Mouse (Mus musculus) hematopoietic stem cell, adult 5-6 weeks (primary cell): ENCODE results near the gene Mcts2. TPM values are rescaled to one million over a fixed set of nuclear protein-coding genes. Genes with fewer than 3 reads are reported as not detected.
"Not testable (repeated sequence)": the region's sequence is repeated elsewhere in the genome, so short reads cannot be mapped to it uniquely, and the experiment has no call there.

Experiments used
- ATAC-seq, 2 experiments: fragments of 125-278 bp in 1 of 2; replicated peaks in 1 of 2; 2 replicates each; pipeline ENCODE4 v1.8.0; 2016 to 2017; ENCODE audit warnings: inconsistent platforms in 2 of 2, mild to moderate bottlenecking in 2 of 2, moderate number of reproducible peaks in 2 of 2, low read depth in 1 of 2, moderate TSS enrichment in 1 of 2; ENCODE audit not compliant: low FRiP score in 2 of 2, poor library complexity in 2 of 2, severe bottlenecking in 2 of 2, insufficient read depth in 1 of 2, low TSS enrichment in 1 of 2
- total RNA-seq: library from RNA; stranded (forward); fragments of 172-1452, 232-1000 nt; gene quantifications from 2 replicates; pipeline ENCODE4 v1.2.3, GENCODE M21; 2017

Gene Mcts2
- total RNA-seq, result 15.0 and 19.1 TPM in 2 replicates

DNA sequence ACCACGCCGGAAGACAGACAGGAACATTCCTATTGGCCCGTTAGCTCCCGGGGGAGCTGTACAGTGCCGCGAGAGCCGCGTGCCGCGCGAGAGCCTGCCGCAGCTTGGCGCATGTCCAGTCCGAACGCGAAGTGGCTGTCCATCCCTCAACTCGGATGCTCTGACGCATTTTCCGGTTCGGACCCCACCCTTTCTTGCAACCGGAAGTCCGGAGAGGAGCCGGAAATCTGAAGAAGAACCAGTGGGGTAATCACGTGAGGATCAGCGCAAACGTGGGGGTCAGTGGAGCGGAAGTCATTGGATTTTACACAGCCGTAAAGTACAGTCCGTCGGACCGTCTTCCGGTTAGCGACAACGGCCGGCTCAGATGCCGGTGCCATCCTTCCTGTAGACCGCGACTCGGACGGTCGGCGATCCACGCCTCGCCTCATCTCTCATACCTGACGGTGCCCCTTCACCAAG, at the start of gene Mcts2:
Gene Mcts2, plus strand, starts transcription at position 230 of the 462 bp plus-strand sequence.
- ATAC-seq, result no peak

GRCm38 (mm10) chr2:152637381-152637780, 49.5 kb upstream of the Mcts2 start:
- ATAC-seq, result no peak

- no peak for ATAC-seq
These were observed 48.0 kb upstream of the Mcts2 start for GRCm38 (mm10) chr2:152638865-152639264.

DNA sequence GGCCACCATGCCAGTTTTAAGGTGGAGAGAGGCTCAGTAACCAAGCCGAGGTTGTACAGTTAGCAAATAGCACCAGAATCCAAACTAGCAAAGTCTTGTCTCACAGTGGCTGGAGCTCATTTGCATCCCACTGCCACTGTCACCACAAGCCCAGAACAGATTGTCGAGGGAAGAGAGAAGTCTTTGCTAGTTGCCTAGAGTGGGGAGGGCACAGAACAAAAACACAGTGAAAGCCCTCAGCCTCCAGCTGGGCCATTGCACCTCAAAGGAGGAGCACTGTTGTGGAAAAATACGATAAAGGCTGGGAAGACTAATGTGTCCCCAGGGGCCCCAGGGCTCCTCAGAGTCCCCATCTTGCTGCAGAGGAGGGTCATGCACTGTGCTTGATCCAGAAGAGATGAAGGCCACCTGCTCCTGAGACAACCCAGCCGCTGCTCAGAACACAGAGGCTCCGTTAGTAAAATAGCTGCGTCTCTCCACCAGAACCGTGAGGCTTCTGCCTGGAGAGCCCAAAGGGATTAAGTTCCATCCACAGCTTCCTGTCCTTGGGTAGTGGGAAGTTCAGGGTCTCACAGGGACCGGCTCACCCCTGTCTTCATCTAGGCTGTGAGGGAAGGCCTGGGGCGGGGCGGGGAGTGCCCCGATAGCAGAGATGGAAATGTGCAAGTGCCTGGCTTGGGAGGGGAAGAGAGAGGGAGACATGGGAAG, 47.3 kb upstream of the Mcts2 start:
- ATAC-seq, result no peak

DNA sequence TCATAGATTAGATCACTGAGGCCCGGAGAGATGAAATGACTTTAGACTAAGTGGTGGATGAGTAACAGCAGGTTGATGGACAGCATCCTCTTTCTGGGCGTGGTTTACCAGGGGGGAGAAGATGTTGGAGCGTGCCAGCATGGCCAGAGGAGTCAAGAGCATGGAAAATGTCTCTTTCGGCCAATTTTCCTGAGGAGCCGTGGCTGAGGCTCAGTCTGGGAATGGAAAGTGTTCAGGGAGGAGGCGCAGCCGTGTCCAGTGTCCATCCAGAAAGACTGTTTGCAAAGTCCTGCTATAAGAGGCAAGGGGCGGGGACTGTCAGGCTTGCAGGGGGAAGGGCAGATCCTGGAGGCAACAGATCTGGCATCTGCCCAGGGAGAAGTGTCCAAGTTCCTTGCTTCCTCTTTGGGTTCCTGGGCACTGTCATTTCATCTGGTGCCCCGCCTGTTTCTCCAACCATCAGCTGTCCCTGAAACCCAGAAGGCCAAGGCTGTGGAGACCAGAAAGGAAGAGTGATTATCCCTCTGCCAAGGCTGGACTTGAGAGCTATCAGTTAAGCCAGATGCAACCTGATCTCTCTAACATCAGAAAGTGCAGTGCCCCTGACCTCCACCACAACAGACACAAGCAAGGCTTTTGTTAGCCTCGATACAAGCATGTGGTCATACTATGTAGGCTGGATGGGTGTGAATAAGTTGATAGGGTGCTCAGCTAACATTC, 33.8 kb upstream of the Mcts2 start:
- ATAC-seq, result peak in 1 of 2 experiments; percentile 22; a peak in 1 of 4 replicates

DNA sequence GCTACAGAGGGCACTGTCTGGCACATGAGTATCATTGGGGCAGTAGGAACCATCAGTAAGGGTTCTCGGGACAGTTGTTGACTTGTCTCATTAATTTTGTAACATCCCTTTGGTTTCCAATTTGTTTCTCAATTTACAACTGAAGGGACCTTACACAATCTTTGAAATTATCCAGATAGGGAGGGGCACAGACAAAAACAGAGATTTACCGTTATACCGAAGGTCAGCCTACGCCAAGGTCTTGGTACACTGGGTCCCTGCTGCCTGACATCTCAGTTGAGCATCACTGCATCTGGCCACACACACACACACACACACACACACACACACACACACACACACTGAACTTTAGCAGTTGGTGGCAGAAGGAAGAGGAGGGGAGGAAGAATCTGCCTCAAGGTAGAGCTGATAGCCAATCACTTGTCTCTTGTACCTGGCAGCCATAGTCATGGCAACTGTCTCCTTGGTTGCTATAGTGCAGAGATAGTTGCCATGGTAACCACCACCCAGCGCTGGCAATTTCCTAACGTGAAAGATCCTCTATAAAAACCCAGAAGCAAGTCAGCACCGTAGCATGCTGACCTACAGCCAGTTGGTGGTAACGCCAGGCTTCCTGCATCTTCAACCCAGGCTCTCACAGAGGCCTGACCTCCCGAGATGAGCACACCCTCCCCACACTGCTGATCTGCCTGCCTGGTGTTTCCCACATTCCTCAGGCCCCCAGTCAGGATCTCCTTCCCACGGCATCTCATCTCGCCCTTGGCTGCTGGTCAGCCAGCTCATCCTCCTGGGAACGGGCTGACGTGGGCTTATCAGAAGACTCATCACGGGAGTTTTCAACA, 32.7 kb upstream of the Mcts2 start:
- ATAC-seq, result peak in 1 of 2 experiments; percentile 36; a peak in 1 of 4 replicates

GRCm38 (mm10) chr2:152657398-152657797, 29.4 kb upstream of the Mcts2 start:
- ATAC-seq, result no peak

DNA sequence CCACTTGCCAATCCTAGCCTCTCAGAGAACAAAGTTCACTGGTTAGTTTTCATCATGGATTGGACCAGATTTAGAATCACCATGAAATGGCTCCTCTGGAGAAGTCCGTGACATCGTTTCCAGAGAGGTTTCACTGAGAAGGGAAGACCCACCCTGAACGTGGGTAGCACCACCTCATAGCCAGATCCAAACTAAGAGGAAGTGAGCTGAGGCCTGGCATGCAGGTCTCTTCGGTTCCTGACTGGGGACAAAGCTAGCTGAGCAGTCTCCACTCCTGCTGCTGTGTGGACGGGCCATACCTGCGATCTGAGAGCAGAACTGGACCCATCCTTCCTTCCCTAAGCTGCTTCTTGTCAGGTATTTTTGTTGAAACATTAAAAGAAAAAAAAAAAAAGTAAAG, 25.7 kb upstream of the Mcts2 start:
- ATAC-seq, result peak; percentile 52 to 53; a peak in 1 of 4 replicates

DNA sequence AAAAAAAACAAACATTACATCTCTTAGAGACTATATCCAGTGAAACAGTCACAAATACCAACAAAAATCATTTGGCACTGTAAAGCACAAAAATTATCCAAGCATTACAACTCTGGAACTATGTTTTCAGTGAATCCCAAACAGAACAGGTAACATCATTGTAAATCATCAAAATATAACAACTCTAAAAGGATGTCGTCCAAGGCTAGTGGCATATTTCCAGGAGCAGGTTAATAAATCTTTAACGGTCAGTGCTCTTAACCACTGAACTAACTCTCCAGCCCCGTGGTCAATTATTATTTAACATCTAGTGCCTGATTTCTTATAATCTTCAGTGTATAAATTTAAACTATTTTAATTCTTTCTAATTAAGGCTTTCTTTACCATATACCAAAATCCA, 20.6 kb upstream of the Mcts2 start:
- not testable (repeated sequence) for ATAC-seq

DNA sequence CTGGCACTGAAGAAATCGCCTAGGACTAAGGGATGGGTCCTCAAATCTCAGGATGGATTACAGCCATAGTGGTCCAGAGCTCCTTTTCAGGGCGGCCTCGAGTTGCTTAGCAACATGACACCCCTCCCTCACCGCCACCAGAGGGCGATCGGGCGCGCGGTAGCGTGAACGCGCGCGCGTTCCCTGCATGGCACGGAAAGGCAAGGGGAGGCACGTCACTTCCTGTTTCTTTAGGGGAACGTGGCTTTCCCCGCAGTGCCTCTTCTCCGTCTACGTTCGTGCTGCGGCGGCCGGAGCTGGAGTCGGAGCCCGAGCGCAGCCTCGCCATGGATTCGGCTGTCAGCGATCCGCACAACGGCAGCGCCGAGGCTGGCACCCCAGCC, 17.6 kb upstream of the Mcts2 start, which contains the start of gene H13:
Gene H13, plus strand, starts transcription at position 206 of the 383 bp plus-strand sequence.
- ATAC-seq, result peak; percentile 83

DNA sequence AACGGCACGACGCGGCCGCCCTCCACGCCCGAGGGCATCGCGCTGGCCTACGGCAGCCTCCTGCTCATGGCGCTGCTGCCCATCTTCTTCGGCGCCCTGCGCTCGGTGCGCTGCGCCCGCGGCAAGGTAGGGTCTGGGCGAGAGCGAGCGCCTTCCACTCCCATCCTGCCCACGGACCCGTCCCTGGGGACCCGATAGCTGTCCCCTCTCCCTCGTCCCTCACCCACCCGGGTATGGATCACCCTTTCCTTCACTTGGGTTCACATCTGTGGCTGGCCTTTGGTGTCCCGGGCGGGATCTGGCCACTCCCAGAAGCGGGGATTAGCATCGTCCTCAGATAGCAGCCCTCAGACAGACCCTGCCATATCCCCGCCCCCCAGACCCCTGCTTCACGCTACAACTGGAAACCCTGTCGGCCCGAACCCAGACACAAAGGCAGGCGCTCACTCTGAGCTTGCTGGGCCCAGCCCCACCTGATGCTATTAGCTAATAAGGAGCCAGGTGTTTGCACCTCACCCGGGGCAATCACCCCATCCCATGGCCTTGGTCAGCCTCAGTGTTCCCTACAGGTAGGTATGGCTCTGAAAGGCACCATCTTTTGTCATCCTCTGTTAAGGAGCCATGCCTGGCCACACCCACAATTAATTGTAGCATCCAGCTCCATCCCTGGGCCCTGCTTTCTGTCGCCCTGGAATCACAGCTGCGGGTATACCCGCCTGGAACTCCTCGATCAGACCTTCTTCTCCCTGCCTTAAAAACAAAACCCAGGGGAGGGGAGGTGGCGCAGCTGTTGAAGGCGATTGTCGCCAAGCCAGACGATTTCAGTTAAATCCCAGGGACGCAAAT, 17.0 kb upstream of the Mcts2 start:
- no peak for ATAC-seq

DNA sequence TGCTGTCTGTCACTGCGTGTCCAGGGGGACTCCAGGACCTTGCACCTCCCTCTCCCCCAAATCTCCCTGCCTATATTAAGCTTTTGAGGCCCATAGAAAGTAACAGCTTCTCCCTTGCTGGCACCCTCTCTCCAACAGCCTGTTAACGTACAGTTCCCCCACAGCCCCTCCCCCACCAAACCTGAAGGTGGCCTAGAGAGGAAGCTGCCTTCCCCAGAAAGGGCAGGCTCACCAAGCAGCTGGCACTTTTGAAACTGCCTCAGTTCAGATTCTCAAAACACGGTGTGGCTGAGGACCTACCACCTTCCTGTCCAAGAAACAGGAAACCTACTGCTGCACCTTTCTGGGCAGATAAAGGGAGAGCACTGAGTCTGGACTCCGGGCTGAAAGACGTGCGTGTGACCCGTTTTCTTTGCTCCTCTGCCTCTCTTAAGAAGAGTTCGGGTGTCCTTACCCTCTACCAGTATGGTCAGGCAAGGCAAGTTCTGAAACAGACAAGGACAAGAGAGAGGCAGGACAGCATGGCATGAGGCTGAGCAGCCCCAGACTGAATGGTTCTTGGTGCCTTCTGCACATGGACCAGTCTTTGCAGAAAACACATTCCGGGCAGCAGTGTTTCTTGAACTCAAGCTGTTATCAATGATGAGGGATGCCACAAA, 15.7 kb upstream of the Mcts2 start:
- ATAC-seq, result peak; percentile 29 to 50

GRCm38 (mm10) chr2:152671642-152671999, 15.2 kb upstream of the Mcts2 start:
- ATAC-seq, result peak; percentile 81 to 82

DNA sequence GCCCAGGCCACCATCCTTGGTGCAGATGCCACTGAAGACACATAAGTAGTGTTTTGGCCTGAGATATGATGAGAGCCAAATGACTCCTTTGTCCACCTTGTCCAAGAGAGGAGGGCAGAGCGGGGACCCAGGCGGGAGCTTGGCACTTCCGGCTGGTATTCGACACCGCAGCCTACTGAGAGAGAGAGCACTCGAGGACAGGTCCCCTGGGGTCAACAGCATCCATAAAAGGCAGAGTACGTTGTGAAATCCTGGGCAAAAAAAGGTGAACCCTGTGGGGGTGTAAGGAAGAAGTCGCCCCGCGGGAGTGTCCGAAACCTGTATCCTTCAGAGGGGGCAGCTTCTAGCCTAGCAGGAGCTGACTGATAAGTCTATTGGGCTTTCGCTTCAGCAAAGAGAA, 14.7 kb upstream of the Mcts2 start:
- no peak for ATAC-seq

- ATAC-seq, result no peak
These were observed 12.7 kb upstream of the Mcts2 start for GRCm38 (mm10) chr2:152674148-152674547.

DNA sequence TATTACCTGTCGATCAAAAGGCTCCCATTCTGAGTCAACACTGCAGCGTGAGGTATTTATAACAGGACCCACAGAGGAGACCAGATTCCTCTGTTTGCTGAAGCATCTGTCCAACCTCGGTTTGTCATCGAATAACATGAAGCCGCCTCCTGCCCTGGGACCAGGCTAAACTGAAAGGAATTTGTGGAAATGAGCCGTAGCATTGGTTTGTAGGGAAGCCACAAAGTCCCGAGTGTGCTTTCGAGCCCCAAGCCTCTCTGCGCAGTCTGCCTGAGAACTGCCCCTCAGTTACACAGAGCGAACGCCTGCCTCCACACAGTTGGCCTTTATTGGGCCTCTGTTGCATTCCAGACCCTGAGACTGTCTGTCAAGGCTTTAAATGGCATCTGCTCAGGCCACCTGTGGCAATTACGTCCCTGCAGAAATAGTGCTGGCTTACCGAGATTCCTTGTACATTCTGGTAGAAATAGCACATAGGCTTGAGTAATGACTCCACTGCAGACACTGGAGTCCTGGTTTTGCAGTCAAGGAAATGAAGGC, 11.5 kb upstream of the Mcts2 start:
- no peak for ATAC-seq
